Mouse (Mus musculus) stomach, postnatal 0 days (tissue): ENCODE measurements around the gene Ndst4.

Source experiments
- CTCF ChIP-seq: IDR thresholded peaks from 2 replicates; pipeline ENCODE4 v1.5.1; 2016; ENCODE audit warnings: antibody characterized with exemption, low read depth, mild to moderate bottlenecking, moderate library complexity
- EP300 ChIP-seq: optimal IDR thresholded peaks from 2 replicates; pipeline ENCODE3; 2016; ENCODE audit warnings: antibody characterized with exemption

GRCm38 (mm10) chr3:125533371-125533770 lies 129.5 kb downstream of the Ndst4 start:
- TF ChIP-seq CTCF (no peak), EP300 (no peak)
